Mouse (Mus musculus) liver, adult 2 months (tissue): ENCODE results near the gene 4930426L09Rik. TPM values are rescaled to one million over a fixed set of nuclear protein-coding genes. Genes with fewer than 3 reads are reported as not detected.

Experiments
- DNase-seq: peaks from one replicate; pipeline ENCODE4 v3.0.0-alpha.2; 2011; ENCODE audit warnings: low read depth, low spot score; ENCODE audit errors: extremely low read depth
- H3K27ac ChIP-seq: fragments of 200-500 bp; replicated peaks from 2 replicates; pipeline ENCODE4 v1.5.1; 2012; ENCODE audit warnings: low read depth, mild to moderate bottlenecking, control low read depth, inconsistent platforms, low read length; ENCODE audit not compliant: insufficient read depth
- H3K27me3 ChIP-seq: fragments of 200-500 bp; 2 replicates; pipeline ENCODE4 v1.6.1; 2012; ENCODE audit warnings: mild to moderate bottlenecking, moderate library complexity, low read length, inconsistent platforms; ENCODE audit not compliant: control insufficient read depth, insufficient read depth
- H3K36me3 ChIP-seq: fragments of 200-500 bp; 2 replicates; pipeline ENCODE4 v1.6.1; 2012; ENCODE audit warnings: low read length, inconsistent platforms; ENCODE audit not compliant: control insufficient read depth, insufficient read depth
- H3K4me1 ChIP-seq: fragments of 200-500 bp; 2 replicates; pipeline ENCODE4 v1.6.1; 2011; ENCODE audit warnings: low read length; ENCODE audit not compliant: control insufficient read depth, insufficient read depth
- H3K4me3 ChIP-seq: fragments of 200-500 bp; 2 replicates; pipeline ENCODE4 v1.5.1; 2011; ENCODE audit warnings: low read depth, mild to moderate bottlenecking, control low read depth, low read length, moderate library complexity; ENCODE audit not compliant: insufficient read depth
- H3K79me2 ChIP-seq: fragments of 200-500 bp; 2 replicates; pipeline ENCODE4 v1.6.1; 2012; ENCODE audit warnings: inconsistent platforms, mild to moderate bottlenecking, low read length, moderate library complexity; ENCODE audit not compliant: control insufficient read depth, insufficient read depth
- H3K9ac ChIP-seq: fragments of 200-500 bp; 2 replicates; pipeline ENCODE4 v1.6.1; 2012; ENCODE audit warnings: low read depth, mild to moderate bottlenecking, control low read depth, inconsistent platforms, low read length
- CTCF ChIP-seq: fragments of 200-500 bp; IDR thresholded peaks from 2 replicates; pipeline ENCODE4 v1.5.1; 2011; ENCODE audit warnings: low read depth, low read length, control low read depth
- POLR2A ChIP-seq: fragments of 200-500 bp; IDR thresholded peaks from 2 replicates; pipeline ENCODE4 v1.6.1; 2011; ENCODE audit warnings: low read length, control low read depth; ENCODE audit not compliant: insufficient read depth; ENCODE audit errors: extremely low read depth
- WGBS: fragments of 180-500 bp; shearing (Covaris S2); methylation state at CpG from one replicate; pipeline ENCODE4 v1.1.7; 2018; 5-methylcytosine and 5-hydroxymethylcytosine counted together
- polyA plus RNA-seq: library from polyadenylated mRNA; depleted of rRNA; stranded (reverse); fragments of >200 nt; gene quantifications from 2 replicates; pipeline ENCODE4 v1.2.3, GENCODE M21; 2012; rRNA removed
- total RNA-seq: library from RNA; depleted of rRNA; stranded (reverse); fragments of >200 nt; gene quantifications from 2 replicates; pipeline ENCODE4 v1.2.3, GENCODE M21; 2014; rRNA removed

Gene 4930426L09Rik
- total and polyA plus RNA-seq, 2 experiments, result 0.10 TPM; not detected in 1

- no peak for TF ChIP-seq CTCF
- TF ChIP-seq POLR2A, result no peak
- H3K27me3 ChIP-seq, result no peaks in the 10 kb centered on the region
- WGBS, result 55% methylated on average over 2 of the region's 2 CpGs
- no peak overlapping the region for H3K9ac ChIP-seq
- H3K36me3 ChIP-seq, result no peaks in the 10 kb centered on the region
- DNase-seq, result no peak
- no peaks in the 10 kb centered on the region for H3K79me2 ChIP-seq
- no peaks in the 10 kb centered on the region for H3K4me1 ChIP-seq
- no peak overlapping the region for H3K4me3 ChIP-seq
- H3K27ac ChIP-seq, result no peak overlapping the region
Observed at GRCm38 (mm10) chr2:19018034-19018433, 19.9 kb downstream of the 4930426L09Rik start.

- Histone ChIP-seq H3K27me3 (no peaks in the 10 kb centered on the region), H3K9ac (no peak overlapping the region), H3K4me1 (no peaks in the 10 kb centered on the region), H3K27ac (no peak overlapping the region; the same call in 1 of the 2 replicates), H3K36me3 (no peaks in the 10 kb centered on the region), H3K79me2 (no peaks in the 10 kb centered on the region), H3K4me3 (no peak overlapping the region)
- 70% methylated on average over 2 of the region's 2 CpGs for WGBS
- TF ChIP-seq POLR2A, result no peak
- no peak for TF ChIP-seq CTCF
- no peak for DNase-seq
Observed at GRCm38 (mm10) chr2:19024807-19025206, 26.7 kb downstream of the 4930426L09Rik start.

- Histone ChIP-seq H3K79me2 (no peaks in the 10 kb centered on the region), H3K9ac (no peak overlapping the region), H3K36me3 (no peaks in the 10 kb centered on the region), H3K27me3 (no peaks in the 10 kb centered on the region), H3K4me1 (no peaks in the 10 kb centered on the region), H3K27ac (no peak overlapping the region), H3K4me3 (no peak overlapping the region)
- WGBS, result 53% methylated on average over 4 of the region's 4 CpGs
- peak; percentile 32 for DNase-seq
- no peak for TF ChIP-seq POLR2A
- TF ChIP-seq CTCF, result no peak
Observed at GRCm38 (mm10) chr2:19037430-19037829, 39.3 kb downstream of the 4930426L09Rik start.

- no peaks in the 10 kb centered on the region for H3K79me2 ChIP-seq
- DNase-seq, result peak; percentile 35
- TF ChIP-seq CTCF (no peak), POLR2A (no peak)
- no peak overlapping the region for H3K9ac ChIP-seq
- H3K27me3 ChIP-seq, result no peaks in the 10 kb centered on the region
- WGBS, result 70% methylated on average over 4 of the region's 4 CpGs
- no peaks in the 10 kb centered on the region for H3K4me1 ChIP-seq
- H3K36me3 ChIP-seq, result no peaks in the 10 kb centered on the region
- H3K27ac ChIP-seq, result peak overlapping the region; percentile 52
- no peak overlapping the region for H3K4me3 ChIP-seq
Observed at GRCm38 (mm10) chr2:19037907-19038570, 39.9 kb downstream of the 4930426L09Rik start.

GRCm38 (mm10) chr2:19048225-19048624 lies 50.1 kb downstream of the 4930426L09Rik start:
- H3K27me3 ChIP-seq, result no peaks in the 10 kb centered on the region
- no peaks in the 10 kb centered on the region for H3K36me3 ChIP-seq
- H3K4me3 ChIP-seq, result no peak overlapping the region
- 88% methylated on average over 1 of the region's 1 CpGs for WGBS
- H3K4me1 ChIP-seq, result no peaks in the 10 kb centered on the region
- H3K9ac ChIP-seq, result no peak overlapping the region
- H3K79me2 ChIP-seq, result no peaks in the 10 kb centered on the region
- no peak for DNase-seq
- no peak overlapping the region for H3K27ac ChIP-seq
- no peak for TF ChIP-seq CTCF
- no peak for TF ChIP-seq POLR2A

- WGBS, result 81% methylated on average over 1 of the region's 1 CpGs
- Histone ChIP-seq H3K4me1 (no peaks in the 10 kb centered on the region), H3K36me3 (no peaks in the 10 kb centered on the region), H3K79me2 (no peaks in the 10 kb centered on the region), H3K27ac (no peak overlapping the region), H3K27me3 (no peaks in the 10 kb centered on the region), H3K4me3 (no peak overlapping the region), H3K9ac (no peak overlapping the region)
- no peak for DNase-seq
- no peak for TF ChIP-seq POLR2A
- no peak for TF ChIP-seq CTCF
Observed at GRCm38 (mm10) chr2:19049341-19049740, 51.2 kb downstream of the 4930426L09Rik start.

Other genes starting within 250 kb of the 4930426L09Rik start
- gene Pip4k2a, start 217 bp upstream of the 4930426L09Rik start, total RNA-seq, result 2.8 and 3.6 TPM in 2 replicates
- 0.82 and 1.7 TPM in 2 replicates for gene Pip4k2a, start 217 bp upstream of the 4930426L09Rik start, polyA plus RNA-seq
- gene Armc3, start 201.0 kb downstream of the 4930426L09Rik start, total RNA-seq, result not detected in 2 replicates
- gene Armc3, start 201.0 kb downstream of the 4930426L09Rik start, polyA plus RNA-seq, result not detected in 2 replicates